Mouse (Mus musculus): ENCODE results near the gene Slc45a2. TPM values are rescaled to one million over a fixed set of nuclear protein-coding genes. Genes with fewer than 3 reads are reported as not detected.

Slc45a2 gene
- total RNA-seq, 2 experiments from 2014 or later, result 0.10 TPM; not detected in 1

GRCm38 (mm10) chr15:11066299-11066698 lies 65.8 kb downstream of the Slc45a2 start:
- no peak for DNase-seq

- no peak for DNase-seq
Measured at GRCm38 (mm10) chr15:11067891-11068290, 67.4 kb downstream of the Slc45a2 start.

GRCm38 (mm10) chr15:11075726-11076361 lies 75.3 kb downstream of the Slc45a2 start:
- DNase-seq, result no peak

Other genes starting within 250 kb of the Slc45a2 start
- 1 to 10 TPM in 1 of 2 experiments, under 1 TPM in 1; 0.62 to 1.2 TPM for gene C1qtnf3, start 48.4 kb upstream of the Slc45a2 start, total RNA-seq (2021)
- gene Amacr, start 19.0 kb upstream of the Slc45a2 start, total RNA-seq (2021), result 10 to 100 TPM; 14.6 to 15.6 TPM
- gene Rxfp3, start 37.3 kb downstream of the Slc45a2 start, total RNA-seq (2021), result under 1 TPM; 0.05 to 0.09 TPM
- 10 to 100 TPM; 16.4 to 18.4 TPM for gene Adamts12, start 64.1 kb downstream of the Slc45a2 start, total RNA-seq (2021)

Measured in heart, postnatal 4 days (tissue).